Mouse (Mus musculus): ENCODE measurements at regions not wholly inside any gene's neighbourhood (a gene's known extent, or its start where the extent isn't known, plus 50 kb on each side); places are given as distances from the start of the nearest gene placed in this dataset.

DNA sequence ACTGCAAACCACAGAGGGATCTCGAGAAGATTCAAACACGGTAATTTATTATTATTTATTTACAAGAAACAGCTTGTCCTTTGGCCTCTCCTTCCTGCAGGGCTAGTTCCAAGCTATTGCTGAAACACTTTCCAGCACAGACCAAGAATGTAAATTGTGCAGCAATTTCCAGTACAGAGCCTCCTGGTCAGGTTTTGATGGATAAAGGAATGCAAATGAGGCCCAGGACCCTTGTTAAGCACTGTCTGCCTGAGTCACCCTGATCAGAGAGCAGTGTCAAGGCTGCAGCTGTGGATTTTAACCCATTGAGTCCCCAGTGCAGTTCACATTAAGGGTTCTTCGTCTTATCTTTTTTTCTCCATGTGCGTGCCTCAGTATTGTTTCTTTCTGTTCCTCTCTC, 142.3 kb upstream of the Zkscan2 start:
- H3K4me2 ChIP-seq (ENCODE audit: low read depth, low read length): no peak overlapping the region
- H3K4me1 ChIP-seq (ENCODE audit: insufficient read depth, low read length): no peaks in the 10 kb centered on the region
- no peaks in the 10 kb centered on the region for H3K9me3 ChIP-seq (ENCODE audit: low read length)
- ATAC-seq (no peak), DNase-seq (ENCODE audit: low spot score) (no peak)
- H3K4me3 ChIP-seq (ENCODE audit: low read length): no peak overlapping the region
- H3K27ac ChIP-seq: no peak overlapping the region
- WGBS: 37% methylated on average over 4 of the region's 4 CpGs
- no peaks in the 10 kb centered on the region for H3K27me3 ChIP-seq (ENCODE audit: insufficient read depth, low read length)
- no peak for TF ChIP-seq CTCF (IDR thresholded peaks at IDR 0.05; ENCODE audit: low read depth)
- no peak overlapping the region for H3K9ac ChIP-seq (replicated peaks; ENCODE audit: low read length)
- no peaks in the 10 kb centered on the region for H3K36me3 ChIP-seq (ENCODE audit: insufficient read depth, low read length)

DNA sequence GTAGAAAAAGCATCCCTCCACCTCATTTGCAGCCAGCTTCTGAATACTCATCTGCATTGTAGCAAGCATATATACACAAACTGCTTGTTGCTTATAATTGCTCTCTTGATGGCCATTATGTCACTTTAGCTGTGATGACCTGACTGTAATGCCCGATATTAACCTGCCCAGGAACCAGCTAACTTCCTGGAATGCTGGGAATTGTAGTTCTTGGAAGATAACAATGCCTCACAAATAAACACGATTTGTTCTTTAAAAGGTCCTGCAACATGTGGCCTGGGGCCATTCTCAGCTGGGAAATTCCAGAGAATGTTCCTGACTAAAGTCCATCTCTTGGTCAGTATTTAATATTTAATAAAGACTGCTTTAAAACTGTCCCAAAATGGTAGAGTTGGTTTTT, 143.2 kb upstream of the Zkscan2 start:
- no peak overlapping the region for H3K9ac ChIP-seq (replicated peaks; ENCODE audit: low read length)
- no peaks in the 10 kb centered on the region for H3K4me1 ChIP-seq (ENCODE audit: insufficient read depth, low read length)
- DNase-seq (ENCODE audit: low spot score) (no peak), ATAC-seq (no peak)
- no peak overlapping the region for H3K4me3 ChIP-seq (ENCODE audit: low read length)
- no peaks in the 10 kb centered on the region for H3K9me3 ChIP-seq (ENCODE audit: low read length)
- H3K4me2 ChIP-seq (ENCODE audit: low read depth, low read length): no peak overlapping the region
- WGBS: 45% methylated on average over 2 of the region's 2 CpGs
- no peaks in the 10 kb centered on the region for H3K36me3 ChIP-seq (ENCODE audit: insufficient read depth, low read length)
- H3K27me3 ChIP-seq (ENCODE audit: insufficient read depth, low read length): no peaks in the 10 kb centered on the region
- no peak overlapping the region for H3K27ac ChIP-seq
- TF ChIP-seq CTCF (IDR thresholded peaks at IDR 0.05; ENCODE audit: low read depth): no peak

DNA sequence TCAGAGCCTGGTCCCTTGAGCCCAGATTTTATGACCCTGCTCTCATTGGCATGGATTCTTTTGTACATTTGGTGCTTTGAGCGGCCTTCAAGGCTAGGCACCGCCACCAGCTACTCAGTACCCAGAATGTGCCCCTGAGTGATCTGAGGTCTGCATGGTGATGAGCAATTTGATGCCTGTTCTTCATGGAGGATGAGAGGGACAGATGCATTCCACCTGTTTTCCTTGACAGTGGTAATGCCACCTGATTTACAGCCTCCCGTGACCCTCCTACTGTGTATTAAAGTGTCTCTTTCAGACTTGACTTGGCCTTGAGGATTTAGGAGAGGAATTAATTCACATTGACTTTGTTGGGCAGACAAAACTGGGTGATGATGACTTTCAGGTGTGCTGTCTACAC, 145.3 kb upstream of the Zkscan2 start:
- no peak overlapping the region for H3K27ac ChIP-seq
- WGBS: 89% methylated on average over 3 of the region's 3 CpGs
- ATAC-seq (no peak), DNase-seq (ENCODE audit: low spot score) (no peak)
- H3K4me2 ChIP-seq (ENCODE audit: low read depth, low read length): no peak overlapping the region
- no peak for TF ChIP-seq CTCF (IDR thresholded peaks at IDR 0.05; ENCODE audit: low read depth)
- no peak overlapping the region for H3K4me3 ChIP-seq (ENCODE audit: low read length)
- no peaks in the 10 kb centered on the region for H3K27me3 ChIP-seq (ENCODE audit: insufficient read depth, low read length)
- H3K4me1 ChIP-seq (ENCODE audit: insufficient read depth, low read length): no peaks in the 10 kb centered on the region
- H3K9ac ChIP-seq (replicated peaks; ENCODE audit: low read length): no peak overlapping the region
- H3K9me3 ChIP-seq (ENCODE audit: low read length): no peaks in the 10 kb centered on the region
- H3K36me3 ChIP-seq (ENCODE audit: insufficient read depth, low read length): no peaks in the 10 kb centered on the region

DNA sequence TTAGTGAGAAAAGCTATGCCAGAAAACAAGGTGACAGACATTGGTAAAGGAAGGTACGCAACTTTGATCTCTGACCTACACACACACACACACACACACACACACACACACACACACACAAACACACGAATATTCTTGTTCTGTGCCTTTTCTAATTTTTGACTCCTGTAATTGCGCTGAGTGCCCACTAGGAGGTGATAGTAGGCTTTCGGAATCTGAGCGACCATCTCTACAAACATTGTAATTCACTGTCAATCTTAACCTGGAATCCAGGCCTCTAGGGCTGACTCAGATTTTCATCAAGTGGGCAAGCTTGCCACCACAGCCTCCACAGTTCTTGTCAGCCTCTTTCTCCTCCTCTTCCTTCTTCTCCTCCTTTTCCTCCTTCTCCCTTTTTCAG, 165.2 kb upstream of the Zkscan2 start:
- H3K9me3 ChIP-seq (ENCODE audit: low read length): no peaks in the 10 kb centered on the region
- H3K27me3 ChIP-seq (ENCODE audit: insufficient read depth, low read length): no peaks in the 10 kb centered on the region
- H3K36me3 ChIP-seq (ENCODE audit: insufficient read depth, low read length): no peaks in the 10 kb centered on the region
- ATAC-seq (no peak), DNase-seq (ENCODE audit: low spot score) (no peak)
- peak; percentile 22; the same call in 1 of the 2 replicates for TF ChIP-seq CTCF (IDR thresholded peaks at IDR 0.05; ENCODE audit: low read depth)
- H3K9ac ChIP-seq (replicated peaks; ENCODE audit: low read length): no peak overlapping the region
- H3K27ac ChIP-seq: no peak overlapping the region
- H3K4me3 ChIP-seq (ENCODE audit: low read length): no peak overlapping the region
- no peak overlapping the region for H3K4me2 ChIP-seq (ENCODE audit: low read depth, low read length)
- no peaks in the 10 kb centered on the region for H3K4me1 ChIP-seq (ENCODE audit: insufficient read depth, low read length)
- WGBS: 55% methylated on average over 5 of the region's 5 CpGs

DNA sequence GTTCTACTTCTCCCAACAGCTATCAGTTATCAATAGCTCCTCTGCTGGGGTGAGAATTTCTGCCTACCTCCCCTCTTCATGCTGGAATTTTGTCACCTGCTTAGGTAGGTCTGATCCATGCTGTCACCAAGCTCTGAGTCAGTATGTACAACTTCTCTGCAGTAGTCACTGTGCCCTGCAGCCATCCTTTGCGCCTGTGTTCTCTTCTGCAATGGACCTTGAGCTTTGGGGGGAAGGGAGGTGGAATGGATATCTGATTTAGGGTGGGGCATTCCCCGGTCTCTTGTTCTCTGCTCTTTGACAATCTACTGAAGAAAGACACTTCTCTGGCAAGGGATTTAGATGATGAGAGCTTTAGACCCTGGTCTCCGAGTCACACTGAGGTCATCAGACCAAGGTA, 184.5 kb upstream of the Zkscan2 start:
- no peak for DNase-seq (ENCODE audit: low spot score)
- Histone ChIP-seq H3K4me1 (ENCODE audit: insufficient read depth, low read length) (no peaks in the 10 kb centered on the region), H3K27me3 (ENCODE audit: insufficient read depth, low read length) (no peaks in the 10 kb centered on the region), H3K36me3 (ENCODE audit: insufficient read depth, low read length) (no peaks in the 10 kb centered on the region), H3K4me3 (ENCODE audit: low read length) (no peak overlapping the region), H3K4me2 (ENCODE audit: low read depth, low read length) (no peak overlapping the region), H3K27ac (no peak overlapping the region), H3K9ac (replicated peaks; ENCODE audit: low read length) (no peak overlapping the region), H3K9me3 (ENCODE audit: low read length) (no peaks in the 10 kb centered on the region)
- no peak for TF ChIP-seq CTCF (IDR thresholded peaks at IDR 0.05; ENCODE audit: low read depth)
- ATAC-seq: no peak
- 88% methylated on average over 3 of the region's 3 CpGs for WGBS

DNA sequence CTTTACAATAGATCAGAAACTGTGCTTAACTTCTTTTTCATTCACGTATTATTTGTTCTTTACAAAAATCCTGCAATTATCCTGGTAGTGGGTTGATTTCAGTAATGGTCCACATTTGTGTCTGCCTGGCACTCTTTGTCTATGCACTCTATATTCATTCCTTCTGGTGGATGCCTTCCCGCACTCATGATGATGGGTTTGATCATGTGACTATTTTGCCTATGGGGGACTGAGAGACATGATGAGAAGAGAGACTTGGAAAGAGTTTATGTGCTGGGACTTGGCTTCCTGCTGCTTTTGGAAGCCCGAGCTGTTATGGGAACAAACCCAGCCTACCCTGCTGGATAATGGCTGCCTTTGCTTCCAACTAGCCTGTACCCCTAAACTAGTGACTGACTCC, 186.3 kb upstream of the Zkscan2 start:
- Histone ChIP-seq H3K27ac (no peak overlapping the region), H3K9ac (replicated peaks; ENCODE audit: low read length) (no peak overlapping the region), H3K4me2 (ENCODE audit: low read depth, low read length) (no peak overlapping the region), H3K4me3 (ENCODE audit: low read length) (no peak overlapping the region), H3K9me3 (ENCODE audit: low read length) (no peaks in the 10 kb centered on the region), H3K4me1 (ENCODE audit: insufficient read depth, low read length) (no peaks in the 10 kb centered on the region), H3K27me3 (ENCODE audit: insufficient read depth, low read length) (no peaks in the 10 kb centered on the region), H3K36me3 (ENCODE audit: insufficient read depth, low read length) (no peaks in the 10 kb centered on the region)
- no peak for ATAC-seq
- no peak for TF ChIP-seq CTCF (IDR thresholded peaks at IDR 0.05; ENCODE audit: low read depth)
- 76% methylated on average over 3 of the region's 3 CpGs for WGBS
- no peak for DNase-seq (ENCODE audit: low spot score)

DNA sequence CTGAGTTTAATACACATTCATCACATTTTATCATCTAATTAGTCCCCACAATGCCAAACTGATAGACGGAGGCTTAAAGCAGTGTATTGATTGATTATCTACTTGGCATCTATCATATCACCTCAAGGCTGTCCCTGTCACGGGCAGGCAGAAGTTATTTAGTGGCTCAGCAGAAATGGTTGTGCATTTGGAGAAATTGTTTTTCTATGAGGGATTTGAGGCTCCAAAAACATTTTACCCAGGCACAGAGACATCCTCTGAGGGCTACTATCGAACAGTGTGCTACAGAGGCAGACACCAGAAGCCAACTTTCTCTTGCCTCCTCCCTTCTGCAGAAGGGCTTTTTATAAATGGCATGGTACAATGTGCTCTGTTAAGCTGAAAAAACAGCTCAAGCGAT, 230.8 kb upstream of the Zkscan2 start:
- no peak overlapping the region for H3K4me3 ChIP-seq (ENCODE audit: low read length)
- no peak for TF ChIP-seq CTCF (IDR thresholded peaks at IDR 0.05; ENCODE audit: low read depth)
- no peaks in the 10 kb centered on the region for H3K9me3 ChIP-seq (ENCODE audit: low read length)
- no peak overlapping the region for H3K27ac ChIP-seq
- no peak overlapping the region for H3K4me2 ChIP-seq (ENCODE audit: low read depth, low read length)
- ATAC-seq (no peak), DNase-seq (ENCODE audit: low spot score) (no peak)
- WGBS: 57% methylated on average over 4 of the region's 4 CpGs
- H3K36me3 ChIP-seq (ENCODE audit: insufficient read depth, low read length): no peaks in the 10 kb centered on the region
- H3K27me3 ChIP-seq (ENCODE audit: insufficient read depth, low read length): no peaks in the 10 kb centered on the region
- no peaks in the 10 kb centered on the region for H3K4me1 ChIP-seq (ENCODE audit: insufficient read depth, low read length)
- no peak overlapping the region for H3K9ac ChIP-seq (replicated peaks; ENCODE audit: low read length)

All from hindbrain, postnatal 0 days (tissue).